Mouse (Mus musculus) spleen, adult 2 months (tissue): ENCODE data around the gene Npnt.

ENCODE experiments used
- CTCF ChIP-seq: fragments of 200-500 bp; IDR thresholded peaks from 2 replicates; pipeline ENCODE4 v1.5.1; 2011; ENCODE audit warnings: mild to moderate bottlenecking, inconsistent platforms; ENCODE audit not compliant: insufficient read depth, insufficient read length, insufficient replicate concordance; ENCODE audit errors: extremely low read depth
- POLR2A ChIP-seq: fragments of 200-500 bp; IDR thresholded peaks from 2 replicates; pipeline ENCODE4 v1.6.1; 2011; ENCODE audit warnings: low read depth, low read length, inconsistent platforms

- no peak for TF ChIP-seq POLR2A
- no peak for TF ChIP-seq CTCF
Measured at GRCm38 (mm10) chr3:132917356-132918090, 32.6 kb downstream of the Npnt start.
